Mouse (Mus musculus): ENCODE measurements around the gene Htt.
"Not testable (repeated sequence)": the region's sequence is repeated elsewhere in the genome, so short reads cannot be mapped to it uniquely, and the experiment has no call there.

Gene Htt

DNA sequence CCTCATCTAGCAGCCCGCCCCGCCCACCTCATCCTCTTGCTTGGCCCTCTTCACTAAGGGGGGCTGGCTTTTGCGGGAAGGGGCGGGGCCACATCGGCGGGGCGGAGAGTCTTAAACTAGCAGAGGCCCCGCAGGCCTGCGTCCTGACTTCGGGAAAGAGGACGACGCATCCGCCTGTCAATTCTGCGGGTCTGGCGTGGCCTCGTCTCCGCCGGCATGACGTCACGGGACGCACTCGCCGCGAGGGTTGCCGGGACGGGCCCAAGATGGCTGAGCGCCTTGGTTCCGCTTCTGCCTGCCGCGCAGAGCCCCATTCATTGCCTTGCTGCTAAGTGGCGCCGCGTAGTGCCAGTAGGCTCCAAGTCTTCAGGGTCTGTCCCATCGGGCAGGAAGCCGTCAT, at the start of gene Htt:
Gene Htt, plus strand, starts transcription at position 232 of the 400 bp plus-strand sequence.
- peak; percentile 96 for DNase-seq (ENCODE audit: extremely low read depth, insufficient read length, low spot score)

DNA sequence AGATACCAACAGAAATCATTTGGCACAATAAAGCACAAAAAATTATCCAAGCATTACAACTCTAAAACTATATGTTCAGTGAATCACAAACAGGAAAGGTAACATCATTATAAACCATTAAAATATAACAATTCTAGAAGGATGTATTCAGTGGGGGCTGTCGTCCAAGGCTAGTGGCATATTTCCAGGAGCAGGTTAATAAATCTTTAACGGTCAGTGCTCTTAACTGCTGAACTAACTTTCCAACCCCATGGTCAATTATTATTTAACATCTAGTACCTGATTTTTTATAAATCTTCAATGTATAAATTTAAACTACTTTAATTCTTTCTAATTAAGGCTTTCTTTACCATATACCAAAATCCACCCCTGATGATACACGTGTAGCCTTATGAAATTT, 47.2 kb upstream of the Htt start:
- not testable (repeated sequence) for DNase-seq (ENCODE audit: extremely low read depth, insufficient read length, low spot score)

DNA sequence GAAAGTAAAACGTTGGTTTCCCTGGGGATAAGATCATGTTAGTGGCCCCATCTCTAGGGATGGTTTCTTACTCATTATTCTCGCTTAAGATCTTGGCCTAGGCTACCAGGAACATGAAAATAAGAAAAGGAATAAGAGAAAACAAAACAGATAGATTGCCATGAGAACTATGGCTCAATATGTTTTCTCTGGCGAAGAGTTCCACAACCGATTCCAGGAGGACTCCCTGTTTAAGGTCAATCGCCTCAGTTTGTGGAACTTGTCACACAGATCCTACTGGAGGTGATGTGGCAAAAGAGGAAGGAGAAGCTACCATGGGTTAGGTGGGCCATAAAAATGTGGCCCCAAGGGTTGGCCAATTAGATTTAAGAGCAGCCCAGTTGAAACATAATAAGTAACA, 46.7 kb upstream of the Htt start:
- no peak for DNase-seq (ENCODE audit: extremely low read depth, insufficient read length, low spot score)

DNA sequence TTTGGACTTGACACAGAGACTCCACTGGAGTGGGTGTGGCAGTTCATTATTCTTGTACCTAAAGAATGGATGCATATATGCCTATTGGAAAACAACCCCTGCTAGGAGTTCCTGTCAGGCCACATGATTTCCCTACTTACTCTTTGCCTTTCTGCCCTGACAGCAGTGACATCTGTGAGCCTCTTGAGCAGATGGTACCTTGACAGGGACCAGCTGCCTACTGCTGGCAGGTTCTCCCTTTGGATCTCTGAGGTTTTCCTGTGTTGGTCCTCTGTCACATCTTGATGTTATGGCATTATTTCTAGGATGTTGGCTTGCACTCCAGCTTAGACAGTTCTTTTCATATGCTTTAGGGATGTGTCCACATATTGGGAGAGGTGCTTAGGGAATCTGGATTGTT, 32.4 kb upstream of the Htt start:
- DNase-seq (ENCODE audit: extremely low read depth, insufficient read length, low spot score) = no peak

DNA sequence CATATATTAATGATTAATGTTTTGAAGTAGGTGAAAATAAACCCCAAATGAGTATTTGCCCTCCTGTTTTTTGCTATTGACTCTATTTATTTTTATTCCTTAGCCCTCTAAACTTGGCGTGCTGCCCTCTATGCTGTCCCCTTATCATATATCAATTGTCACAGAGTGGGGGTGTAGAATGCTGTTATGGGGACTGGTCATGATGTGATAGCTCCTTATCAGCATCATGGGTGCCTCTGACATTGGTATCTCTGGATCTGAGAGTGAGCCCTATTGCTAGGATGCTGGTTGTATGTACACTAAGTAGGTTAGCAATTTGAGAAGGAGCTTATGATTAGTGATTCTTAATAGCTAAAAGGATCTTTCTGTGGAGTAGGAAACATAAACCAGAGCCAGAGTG, 31.3 kb upstream of the Htt start:
- DNase-seq (ENCODE audit: extremely low read depth, insufficient read length, low spot score) = no peak

DNA sequence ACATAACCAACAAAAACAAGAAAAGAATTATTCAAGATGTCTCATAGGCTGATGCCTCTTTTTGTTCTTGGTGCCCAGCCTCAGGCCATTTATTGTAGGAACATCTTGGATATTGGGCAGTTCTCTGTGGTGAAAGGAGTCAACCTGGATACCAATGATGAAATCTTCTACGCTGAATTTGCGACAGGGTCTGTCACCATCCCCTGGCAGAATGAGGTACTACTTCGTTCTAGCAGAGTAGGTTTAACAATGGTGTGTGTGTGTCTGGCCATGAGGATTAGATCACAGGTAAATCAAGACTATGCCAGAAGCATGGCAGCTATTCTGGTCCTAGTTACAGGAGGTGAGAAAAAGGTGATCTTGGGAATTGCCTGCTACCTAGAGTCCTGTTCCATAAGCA, 10.1 kb upstream of the Htt start:
- DNase-seq (ENCODE audit: extremely low read depth, insufficient read length, low spot score) = no peak

DNA sequence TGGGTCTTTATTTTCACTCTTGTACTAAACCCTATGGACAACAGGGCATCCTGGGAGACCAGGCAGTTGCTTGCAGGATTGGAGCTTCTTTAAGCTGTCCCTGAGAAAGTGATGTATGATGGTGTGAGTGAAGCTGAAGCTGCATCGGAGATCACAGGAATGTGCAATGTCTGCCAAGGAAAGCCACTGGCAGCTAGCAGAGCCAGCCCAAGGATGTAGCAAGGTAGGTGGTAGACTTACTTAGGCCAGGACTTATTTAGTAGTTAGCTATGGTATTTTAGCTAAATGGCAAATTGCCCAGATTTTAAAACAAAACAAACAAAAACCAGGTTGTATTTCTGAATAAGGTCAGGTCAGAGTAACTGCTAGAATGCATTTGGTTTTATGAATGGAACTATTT, 2.8 kb upstream of the Htt start:
- DNase-seq (ENCODE audit: extremely low read depth, insufficient read length, low spot score) = peak; percentile 11

DNA sequence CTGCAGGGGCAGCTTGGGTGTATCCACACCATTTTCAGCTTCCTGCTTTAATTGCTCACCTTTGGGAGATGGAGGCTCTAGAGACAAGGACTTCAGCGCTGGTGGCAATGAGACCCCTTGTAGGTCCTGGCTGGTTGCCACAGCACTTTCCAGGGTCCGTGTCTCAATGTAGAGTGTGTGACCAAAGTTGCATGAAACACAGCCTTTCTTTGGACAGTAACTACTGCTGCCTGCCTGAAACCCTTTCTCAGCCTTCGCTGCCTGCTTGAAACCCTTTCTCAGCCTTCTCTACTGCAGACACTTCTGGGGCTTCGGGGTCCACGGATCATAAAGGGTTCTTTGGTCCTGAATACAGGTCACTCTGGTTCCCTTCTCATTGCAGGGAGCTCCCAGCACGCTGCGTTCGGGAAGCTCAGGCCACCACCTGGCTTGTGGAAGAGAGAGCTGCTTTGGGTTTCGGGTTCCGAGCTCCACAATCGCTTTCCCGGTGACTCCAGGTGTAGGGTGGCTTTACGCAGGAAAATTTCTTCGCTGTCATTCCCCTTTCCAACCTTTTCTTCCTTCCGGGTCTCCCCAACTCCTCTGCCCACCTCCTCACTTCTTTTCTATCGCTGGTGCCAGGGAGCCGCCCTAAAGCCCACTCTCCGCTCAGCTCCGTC, 561 bp upstream of the Htt start:
- no peak for DNase-seq (ENCODE audit: extremely low read depth, insufficient read length, low spot score)

DNA sequence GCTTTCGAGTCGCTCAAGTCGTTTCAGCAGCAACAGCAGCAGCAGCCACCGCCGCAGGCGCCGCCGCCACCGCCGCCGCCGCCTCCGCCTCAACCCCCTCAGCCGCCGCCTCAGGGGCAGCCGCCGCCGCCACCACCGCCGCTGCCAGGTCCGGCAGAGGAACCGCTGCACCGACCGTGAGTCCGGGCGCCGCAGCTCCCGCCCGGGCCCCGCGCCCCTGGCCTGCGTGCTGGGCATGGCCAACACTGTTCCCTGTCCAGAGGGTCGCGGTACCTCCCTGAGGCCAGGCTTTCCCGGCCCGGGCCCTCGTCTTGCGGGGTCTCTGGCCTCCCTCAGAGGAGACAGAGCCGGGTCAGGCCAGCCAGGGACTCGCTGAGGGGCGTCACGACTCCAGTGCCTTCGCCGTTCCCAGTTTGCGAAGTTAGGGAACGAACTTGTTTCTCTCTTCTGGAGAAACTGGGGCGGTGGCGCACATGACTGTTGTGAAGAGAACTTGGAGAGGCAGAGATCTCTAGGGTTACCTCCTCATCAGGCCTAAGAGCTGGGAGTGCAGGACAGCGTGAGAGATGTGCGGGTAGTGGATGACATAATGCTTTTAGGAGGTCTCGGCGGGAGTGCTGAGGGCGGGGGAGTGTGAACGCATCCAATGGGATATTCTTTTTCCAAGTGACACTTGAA, 533 bp downstream of the Htt start:
- DNase-seq (ENCODE audit: extremely low read depth, insufficient read length, low spot score) = peak; percentile 63

DNA sequence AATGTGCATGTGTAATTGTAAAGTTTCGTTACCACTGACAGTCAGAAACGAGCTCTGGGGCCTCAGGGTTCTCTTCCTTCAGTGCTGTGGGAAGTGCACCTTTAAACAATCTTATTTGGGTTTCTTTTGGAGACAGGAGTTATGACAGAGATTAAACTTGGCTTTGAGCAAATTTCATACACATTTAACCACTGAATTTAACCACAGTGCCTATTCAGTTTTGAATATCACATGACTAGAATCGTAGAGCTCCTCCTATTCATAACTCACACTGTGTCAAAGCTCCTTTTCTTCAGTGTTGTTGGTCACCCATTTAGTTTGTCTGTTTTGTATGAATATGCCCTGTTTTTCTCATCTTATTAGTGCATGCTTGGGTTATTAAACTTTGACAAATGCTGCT, 10.3 kb downstream of the Htt start:
- no peak for DNase-seq (ENCODE audit: extremely low read depth, insufficient read length, low spot score)

DNA sequence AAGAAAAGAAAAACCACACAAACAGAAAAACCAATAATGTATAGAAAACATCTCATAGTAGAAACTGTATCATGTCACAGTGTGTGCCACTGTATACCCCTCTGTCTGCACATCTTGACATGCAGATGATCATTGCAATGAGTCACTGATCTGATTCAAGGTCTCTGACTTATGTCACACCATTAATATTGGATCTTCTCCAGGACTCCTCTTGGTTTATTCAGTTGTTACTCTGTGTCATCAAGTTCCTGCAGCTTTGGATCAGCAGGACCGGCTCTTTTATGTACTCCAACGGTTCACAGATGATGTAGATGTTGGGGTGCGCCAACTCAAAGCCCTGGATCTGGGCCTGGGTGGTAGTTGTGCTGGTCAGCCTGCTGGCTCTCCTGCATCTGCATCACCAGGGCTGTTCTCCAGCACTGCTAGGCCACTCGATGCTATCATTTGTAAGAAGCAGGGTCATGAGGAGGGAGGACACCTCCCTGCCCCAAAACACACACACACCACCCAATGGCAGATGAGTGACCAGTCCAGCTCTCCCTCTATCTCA, 11.2 kb downstream of the Htt start:
- peak; percentile 22 for DNase-seq (ENCODE audit: extremely low read depth, insufficient read length, low spot score)

DNA sequence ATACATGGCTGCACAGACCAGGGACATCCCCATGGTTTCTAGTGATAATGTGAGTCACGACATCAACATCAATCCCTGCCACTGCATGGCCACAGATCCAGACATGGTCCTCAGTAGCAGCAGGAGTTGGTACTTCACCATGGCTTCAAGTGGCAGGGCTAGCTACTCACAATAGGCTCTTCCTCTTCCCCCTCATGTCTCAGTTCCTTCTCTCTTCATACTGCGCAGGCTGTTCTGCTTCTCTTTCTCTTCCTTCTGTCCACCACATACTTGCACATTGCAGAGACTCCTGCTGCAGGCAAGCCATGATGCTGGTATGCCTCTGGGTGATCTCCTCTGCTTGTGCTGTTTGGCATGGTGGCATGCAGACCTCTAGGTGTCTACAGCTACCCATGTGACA, 11.9 kb downstream of the Htt start:
- no peak for DNase-seq (ENCODE audit: extremely low read depth, insufficient read length, low spot score)

DNA sequence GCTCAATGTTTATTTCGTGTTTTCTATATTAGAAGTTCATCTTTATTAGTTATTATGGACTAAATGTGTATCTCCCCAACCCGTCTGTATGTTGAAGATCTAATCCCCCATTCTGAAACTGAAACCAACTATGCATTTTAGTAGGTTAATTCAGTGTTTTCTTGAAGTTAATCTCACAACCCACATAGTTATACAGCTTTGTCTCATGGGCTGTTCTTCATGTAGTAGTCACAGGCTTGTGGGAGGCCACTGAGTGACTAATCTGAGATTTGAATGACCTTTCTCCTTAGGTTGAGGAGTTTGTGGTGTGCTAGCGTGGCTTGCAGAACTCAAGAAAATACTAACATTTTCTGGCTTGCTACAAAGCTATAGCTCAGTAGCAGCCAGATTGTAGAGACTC, 23.5 kb downstream of the Htt start:
- no peak for DNase-seq (ENCODE audit: extremely low read depth, insufficient read length, low spot score)

DNA sequence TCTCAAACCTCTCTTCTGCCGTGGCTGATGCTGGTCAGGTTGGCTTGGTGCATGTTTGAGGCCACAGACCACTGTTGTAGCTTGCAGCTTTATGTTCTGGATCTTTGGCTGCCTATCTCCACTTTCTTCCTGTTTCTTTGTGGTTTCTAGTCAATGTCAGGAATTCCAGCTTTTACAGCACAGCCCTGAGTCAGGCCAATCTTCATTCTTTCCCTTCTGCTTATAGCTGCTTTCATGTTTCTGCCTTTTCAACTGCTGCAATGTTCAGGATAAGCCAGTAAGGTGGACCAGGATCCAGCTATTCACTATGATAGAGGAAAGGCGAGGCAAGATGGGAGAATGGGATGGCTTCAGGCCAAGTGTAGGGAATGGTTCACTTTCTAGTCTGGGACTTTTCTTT, 29.6 kb downstream of the Htt start:
- peak; percentile 26 for DNase-seq (ENCODE audit: extremely low read depth, insufficient read length, low spot score)

DNA sequence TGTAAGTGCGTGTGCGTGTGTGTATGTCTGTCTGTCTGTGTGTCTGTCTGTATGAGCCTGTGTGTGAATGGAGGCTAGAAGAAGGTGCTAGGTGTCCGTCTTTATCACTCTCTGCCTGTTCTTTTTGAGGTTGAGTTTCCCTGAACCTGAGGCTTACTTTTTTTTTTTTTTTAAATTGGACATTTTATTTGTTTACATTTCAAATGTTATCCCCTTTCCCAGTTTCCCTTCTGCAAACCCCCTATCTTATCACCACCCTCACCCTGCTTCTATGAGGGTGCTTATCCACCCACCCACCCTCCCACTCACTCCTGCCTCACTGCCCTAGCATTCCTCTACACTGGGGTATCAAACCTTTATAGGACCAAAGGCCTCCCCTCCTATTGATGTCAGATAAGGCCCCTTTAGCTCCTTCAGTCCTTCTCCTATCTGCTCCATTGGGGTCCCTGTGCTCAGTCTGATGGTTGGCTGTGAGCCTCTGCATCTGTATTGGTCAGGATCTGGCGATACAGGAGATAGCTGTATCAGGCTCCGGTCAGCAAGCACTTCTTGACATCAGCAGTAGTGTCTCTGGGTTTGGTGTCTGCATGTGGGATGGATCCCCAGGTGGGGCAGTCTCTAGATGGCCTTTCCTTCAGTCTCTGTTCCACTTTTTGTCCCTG, 38.9 kb downstream of the Htt start:
- no peak for DNase-seq (ENCODE audit: extremely low read depth, insufficient read length, low spot score)

DNA sequence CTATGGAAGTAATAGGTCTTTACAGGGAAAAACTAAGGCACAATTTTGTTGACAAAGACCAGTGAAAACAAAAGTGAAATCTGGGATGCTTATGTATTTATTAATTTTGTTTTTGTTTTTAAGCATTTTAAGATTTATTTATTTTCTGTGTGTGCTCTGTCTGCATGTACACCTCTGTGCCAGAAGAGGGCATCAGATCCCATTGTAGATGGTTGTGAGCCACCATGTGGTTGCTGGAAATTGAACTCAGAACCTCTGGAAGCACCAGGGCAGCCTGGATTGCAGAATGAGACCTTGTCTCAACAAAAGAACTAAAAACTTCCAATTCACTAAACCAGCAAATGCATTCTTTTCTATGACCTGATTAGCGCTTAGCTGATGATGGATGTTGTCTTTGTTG, 44.5 kb downstream of the Htt start:
- no peak for DNase-seq (ENCODE audit: extremely low read depth, insufficient read length, low spot score)

DNA sequence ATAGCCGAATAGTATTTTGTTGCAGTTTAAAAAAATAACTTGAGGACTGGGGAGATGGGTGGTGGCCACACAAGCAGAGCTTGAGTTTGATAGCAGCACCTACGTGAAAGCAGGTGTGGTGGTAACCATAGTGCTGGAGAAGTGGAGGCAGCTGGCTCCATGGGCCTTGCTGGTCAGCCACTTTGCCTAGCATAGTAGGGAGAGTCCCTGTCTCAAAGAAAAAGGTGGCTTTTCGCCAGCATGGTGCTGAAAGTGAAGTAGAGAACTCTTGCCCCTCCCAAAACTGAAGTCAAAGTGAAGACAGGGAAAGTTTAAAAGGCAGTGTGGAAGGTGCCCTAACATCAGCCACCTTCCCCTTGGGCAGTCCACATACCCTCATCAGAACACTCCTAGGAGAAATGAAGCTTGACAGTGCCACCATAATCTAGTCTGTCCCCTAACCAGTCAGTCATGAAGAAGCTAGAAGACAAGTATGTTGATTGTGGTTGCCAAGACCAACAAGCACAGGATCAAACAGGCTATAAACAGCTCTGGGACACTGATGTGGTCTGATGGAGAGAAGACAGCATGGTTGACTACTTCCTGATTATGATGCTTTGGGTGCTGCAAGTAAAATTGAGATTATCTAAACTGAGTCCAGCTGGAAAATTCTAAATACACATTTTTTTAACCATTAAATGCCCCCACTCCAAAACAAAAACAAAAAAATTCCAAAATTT, 61.0 kb downstream of the Htt start:
- DNase-seq (ENCODE audit: extremely low read depth, insufficient read length, low spot score) = no peak

DNA sequence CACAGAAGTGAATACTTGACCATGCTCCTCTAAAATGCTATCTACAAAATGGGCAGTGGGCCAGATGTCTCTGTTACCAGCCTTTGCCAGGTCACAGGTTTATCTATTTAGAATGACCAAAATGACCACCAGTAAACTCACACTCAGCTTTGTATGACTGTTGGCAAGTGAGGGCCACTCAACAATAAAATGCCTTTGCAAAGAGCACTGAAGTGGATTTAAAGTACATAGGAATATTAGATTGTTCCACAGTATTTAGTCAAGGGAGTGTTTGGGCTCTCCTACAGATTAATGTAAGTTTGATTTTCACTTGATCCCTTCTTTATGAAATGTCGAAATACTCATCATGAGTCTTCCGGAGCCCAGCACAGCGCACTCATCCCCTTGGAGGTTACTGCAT, 92.5 kb downstream of the Htt start:
- DNase-seq (ENCODE audit: extremely low read depth, insufficient read length, low spot score) = no peak

DNA sequence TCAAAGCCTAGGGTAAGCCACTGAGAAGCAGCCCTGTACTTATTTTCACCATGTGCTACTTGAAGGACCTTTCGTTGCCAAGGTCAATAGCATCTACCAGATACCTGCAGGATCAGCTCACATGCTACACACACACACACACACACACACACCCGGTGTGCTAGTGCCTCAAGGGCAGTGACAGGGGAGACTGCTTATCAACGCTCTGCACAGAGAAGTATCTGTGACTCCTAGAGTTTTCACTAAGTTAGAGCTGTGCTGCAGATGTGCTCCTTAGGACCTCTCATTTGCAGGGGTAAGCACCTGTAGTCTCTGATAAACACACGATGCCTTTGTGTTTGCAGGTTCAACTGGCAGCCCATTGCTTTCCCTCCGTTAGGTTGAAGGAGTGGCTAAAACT, 103.8 kb downstream of the Htt start:
- DNase-seq (ENCODE audit: extremely low read depth, insufficient read length, low spot score) = no peak

DNA sequence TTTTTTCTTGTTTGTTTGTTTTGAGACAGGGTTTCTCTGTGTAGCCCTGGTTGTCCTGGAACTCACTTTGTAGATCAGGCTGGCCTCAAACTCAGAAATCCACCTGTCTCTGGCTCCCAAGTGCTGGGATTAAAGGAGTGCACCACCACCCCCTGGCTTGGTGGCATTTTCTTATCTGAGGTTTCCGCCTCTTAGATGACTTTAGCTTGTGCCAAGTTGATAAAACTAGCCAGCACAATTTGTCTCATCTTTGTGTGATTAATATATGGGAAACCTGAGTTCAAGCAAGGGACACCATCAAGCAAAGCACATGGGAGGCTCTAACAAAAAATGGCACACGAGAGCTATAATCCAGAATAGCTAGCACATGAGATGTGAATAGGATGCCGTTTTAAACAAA, 118.8 kb downstream of the Htt start:
- DNase-seq (ENCODE audit: extremely low read depth, insufficient read length, low spot score) = not testable (repeated sequence)

DNA sequence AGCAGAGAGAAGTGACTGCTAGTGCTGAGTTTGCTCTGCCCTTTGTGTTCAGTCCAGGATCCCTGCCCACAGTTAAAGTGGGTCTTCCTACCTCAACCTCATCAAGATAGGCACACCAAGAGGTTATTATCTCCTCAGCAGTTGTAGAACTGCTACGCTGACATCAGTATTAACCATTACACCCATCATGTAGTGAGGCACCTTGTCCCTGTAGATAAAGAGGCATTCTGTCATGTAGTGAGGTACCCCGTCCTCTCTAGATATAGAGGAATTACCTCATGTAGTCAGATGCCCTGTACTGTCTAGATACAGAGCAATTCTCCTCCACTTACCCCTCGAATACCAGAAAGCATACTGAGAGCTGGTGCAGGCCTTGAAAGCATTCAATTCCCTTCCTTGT, 119.5 kb downstream of the Htt start:
- no peak for DNase-seq (ENCODE audit: extremely low read depth, insufficient read length, low spot score)
